Mouse (Mus musculus): ENCODE measurements around the gene Gm12695.

Gene Gm12695

GRCm38 (mm10) chr4:96697511-96698217 lies 87.3 kb downstream of the Gm12695 start:
- CTCF ChIA-PET: no interaction called here

GRCm38 (mm10) chr4:96696614-96697360 lies 88.2 kb downstream of the Gm12695 start:
- CTCF ChIA-PET: no interaction called here

- CTCF ChIA-PET: no interaction called here
Observed at GRCm38 (mm10) chr4:96687358-96687803, 97.6 kb downstream of the Gm12695 start.

GRCm38 (mm10) chr4:96683474-96683873 lies 101.5 kb downstream of the Gm12695 start:
- CTCF ChIA-PET: no interaction called here

- CTCF ChIA-PET: no interaction called here
Observed at GRCm38 (mm10) chr4:96680966-96681365, 104.0 kb downstream of the Gm12695 start.

- CTCF ChIA-PET: no interaction called here
Observed at GRCm38 (mm10) chr4:96680233-96680632, 104.8 kb downstream of the Gm12695 start.
